Mouse (Mus musculus) forebrain, embryonic 13.5 days (tissue): ENCODE measurements around the gene Hoxb7. TPM values are rescaled to one million over a fixed set of nuclear protein-coding genes. Genes with fewer than 3 reads are reported as not detected.

Experiments used
- ATAC-seq: fragments of 200-750 bp; cut with Nextera tagmentation; 2 replicates; pipeline ENCODE4 v1.8.0; 2017
- H3K27ac ChIP-seq: fragments of 300-500 bp; sonication (generic); 2 replicates; pipeline ENCODE4 v1.5.1; 2015; ENCODE audit warnings: inconsistent platforms, mild to moderate bottlenecking, moderate library complexity
- H3K27me3 ChIP-seq: fragments of 300-500 bp; sonication (generic); 2 replicates; pipeline ENCODE4 v1.6.1; 2015; ENCODE audit warnings: mild to moderate bottlenecking, inconsistent platforms
- H3K36me3 ChIP-seq: fragments of 300-500 bp; sonication (generic); 2 replicates; pipeline ENCODE4 v1.6.1; 2015; ENCODE audit warnings: mild to moderate bottlenecking, inconsistent platforms; ENCODE audit not compliant: poor library complexity, severe bottlenecking
- H3K4me1 ChIP-seq: fragments of 300-500 bp; sonication (generic); 2 replicates; pipeline ENCODE4 v1.6.1; 2015; ENCODE audit warnings: inconsistent platforms
- H3K4me2 ChIP-seq: fragments of 300-500 bp; sonication (generic); 2 replicates; pipeline ENCODE4 v1.6.1; 2015; ENCODE audit warnings: inconsistent platforms, mild to moderate bottlenecking, moderate library complexity
- H3K4me3 ChIP-seq: fragments of 300-500 bp; sonication (generic); 2 replicates; pipeline ENCODE4 v1.5.1; 2015; ENCODE audit warnings: mild to moderate bottlenecking, inconsistent platforms
- H3K9ac ChIP-seq: fragments of 300-500 bp; sonication (generic); 2 replicates; pipeline ENCODE4 v1.6.1; 2015; ENCODE audit warnings: mild to moderate bottlenecking, inconsistent platforms
- H3K9me3 ChIP-seq: fragments of 300-500 bp; sonication (generic); replicated peaks from 2 replicates; pipeline ENCODE4 v1.6.1; 2016; ENCODE audit warnings: inconsistent platforms
- WGBS: fragments of 180-500 bp; shearing (Covaris S2); methylation state at CpG from one replicate; pipeline ENCODE4 v1.1.7; 2015; 5-methylcytosine and 5-hydroxymethylcytosine counted together
- polyA plus RNA-seq: library from polyadenylated mRNA; unstranded; fragments of >200 nt; fragmentation: Nextera tagmentation; extraction: Ambion mirVana; gene quantifications from 2 replicates; pipeline ENCODE4 v1.2.1, GENCODE M21; 2015

Hoxb7 gene
- polyA plus RNA-seq: not detected in 2 replicates

- no peak within 1 kb of the TSS for H3K4me3 ChIP-seq
- peaks cover 99% of the 10 kb centered on the region for H3K27me3 ChIP-seq
- WGBS: under 1% methylated on average over 43 of the region's 43 CpGs
- H3K9ac ChIP-seq: no peak within 1 kb of the TSS
- H3K9me3 ChIP-seq: no peaks in the 10 kb centered on the region
- peaks cover 14% of the 10 kb centered on the region for H3K4me1 ChIP-seq
- ATAC-seq: no peak
- H3K27ac ChIP-seq: no peak within 1 kb of the TSS
- H3K36me3 ChIP-seq: no peaks in the 10 kb centered on the region
- peak within 1 kb of the TSS; percentile 20; the same call in 1 of the 2 replicates for H3K4me2 ChIP-seq
Measured at GRCm38 (mm10) chr11:96285771-96286738, at the start of gene Hoxb7. Hoxb7 (plus strand) TSS chr11:96286623.

- Histone ChIP-seq H3K27me3 (peaks cover 57% of the 10 kb centered on the region), H3K9ac (no peak overlapping the region), H3K36me3 (no peaks in the 10 kb centered on the region), H3K9me3 (no peaks in the 10 kb centered on the region), H3K27ac (no peak overlapping the region), H3K4me1 (no peaks in the 10 kb centered on the region), H3K4me3 (no peak overlapping the region), H3K4me2 (no peak overlapping the region)
- no peak for ATAC-seq
- WGBS: 3% methylated on average over 7 of the region's 7 CpGs
Measured at GRCm38 (mm10) chr11:96240211-96240610, 46.2 kb upstream of the Hoxb7 start.

- 2% methylated on average over 14 of the region's 14 CpGs for WGBS
Measured at GRCm38 (mm10) chr11:96250901-96251300, 35.5 kb upstream of the Hoxb7 start.

GRCm38 (mm10) chr11:96251480-96252031 is 34.9 kb upstream of the Hoxb7 start:
- Histone ChIP-seq H3K4me2 (no peak overlapping the region), H3K4me3 (no peak overlapping the region), H3K4me1 (no peaks in the 10 kb centered on the region), H3K27ac (no peak overlapping the region), H3K9me3 (peaks cover 7% of the 10 kb centered on the region), H3K9ac (no peak overlapping the region), H3K27me3 (peaks cover 100% of the 10 kb centered on the region), H3K36me3 (no peaks in the 10 kb centered on the region)
- WGBS: 2% methylated on average over 46 of the region's 46 CpGs
- ATAC-seq: no peak

More at GRCm38 (mm10) chr11:96250901-96251300, 35.5 kb upstream of the Hoxb7 start:
- peaks cover 100% of the 10 kb centered on the region for H3K27me3 ChIP-seq
- peaks cover 7% of the 10 kb centered on the region for H3K9me3 ChIP-seq
- no peak overlapping the region for H3K4me2 ChIP-seq
- no peak overlapping the region for H3K9ac ChIP-seq
- H3K4me1 ChIP-seq: no peaks in the 10 kb centered on the region
- no peaks in the 10 kb centered on the region for H3K36me3 ChIP-seq
- no peak overlapping the region for H3K4me3 ChIP-seq
- H3K27ac ChIP-seq: no peak overlapping the region
- ATAC-seq: no peak

GRCm38 (mm10) chr11:96252541-96253120 is 33.8 kb upstream of the Hoxb7 start:
- H3K9ac ChIP-seq: no peak overlapping the region
- 5% methylated on average over 12 of the region's 12 CpGs for WGBS
- no peaks in the 10 kb centered on the region for H3K4me1 ChIP-seq
- H3K27ac ChIP-seq: no peak overlapping the region
- peaks cover 100% of the 10 kb centered on the region for H3K27me3 ChIP-seq
- peaks cover 7% of the 10 kb centered on the region for H3K9me3 ChIP-seq
- H3K4me3 ChIP-seq: no peak overlapping the region
- no peak overlapping the region for H3K4me2 ChIP-seq
- ATAC-seq: no peak
- H3K36me3 ChIP-seq: no peaks in the 10 kb centered on the region

- 2% methylated on average over 11 of the region's 11 CpGs for WGBS
- ATAC-seq: no peak
- H3K27ac ChIP-seq: no peak overlapping the region
- no peak overlapping the region for H3K4me3 ChIP-seq
- H3K27me3 ChIP-seq: peaks cover 100% of the 10 kb centered on the region
- H3K36me3 ChIP-seq: no peaks in the 10 kb centered on the region
- H3K4me1 ChIP-seq: no peaks in the 10 kb centered on the region
- H3K9ac ChIP-seq: no peak overlapping the region
- peaks cover 7% of the 10 kb centered on the region for H3K9me3 ChIP-seq
- no peak overlapping the region for H3K4me2 ChIP-seq
Measured at GRCm38 (mm10) chr11:96254221-96254620, 32.2 kb upstream of the Hoxb7 start.

- WGBS: 1% methylated on average over 39 of the region's 39 CpGs
- ATAC-seq: no peak
Measured at GRCm38 (mm10) chr11:96255111-96255995, 31.1 kb upstream of the Hoxb7 start.

GRCm38 (mm10) chr11:96255996-96256445 is 30.4 kb upstream of the Hoxb7 start:
- H3K27me3 ChIP-seq: peaks cover 100% of the 10 kb centered on the region
- no peaks in the 10 kb centered on the region for H3K9me3 ChIP-seq
- no peaks in the 10 kb centered on the region for H3K36me3 ChIP-seq
- WGBS: under 1% methylated on average over 14 of the region's 14 CpGs
- no peak overlapping the region for H3K27ac ChIP-seq
- H3K4me1 ChIP-seq: no peaks in the 10 kb centered on the region
- H3K9ac ChIP-seq: no peak overlapping the region
- H3K4me2 ChIP-seq: no peak overlapping the region
- ATAC-seq: no peak
- no peak overlapping the region for H3K4me3 ChIP-seq

More at GRCm38 (mm10) chr11:96255111-96255995, 31.1 kb upstream of the Hoxb7 start:
- no peaks in the 10 kb centered on the region for H3K36me3 ChIP-seq
- no peak overlapping the region for H3K27ac ChIP-seq
- peaks cover under 1% of the 10 kb centered on the region; the same call in 1 of the 2 replicates for H3K9me3 ChIP-seq
- H3K4me2 ChIP-seq: no peak overlapping the region
- peaks cover 100% of the 10 kb centered on the region for H3K27me3 ChIP-seq
- H3K4me3 ChIP-seq: no peak overlapping the region
- no peak overlapping the region for H3K9ac ChIP-seq
- no peaks in the 10 kb centered on the region for H3K4me1 ChIP-seq

- no peak overlapping the region for H3K4me3 ChIP-seq
- H3K27ac ChIP-seq: no peak overlapping the region
- no peak overlapping the region for H3K4me2 ChIP-seq
- H3K27me3 ChIP-seq: peaks cover 100% of the 10 kb centered on the region
- no peaks in the 10 kb centered on the region for H3K36me3 ChIP-seq
- WGBS: 17% methylated on average over 2 of the region's 2 CpGs
- no peaks in the 10 kb centered on the region for H3K4me1 ChIP-seq
- ATAC-seq: no peak
- H3K9me3 ChIP-seq: no peaks in the 10 kb centered on the region
- no peak overlapping the region for H3K9ac ChIP-seq
Measured at GRCm38 (mm10) chr11:96257141-96257540, 29.3 kb upstream of the Hoxb7 start.

GRCm38 (mm10) chr11:96259038-96259437 is 27.4 kb upstream of the Hoxb7 start:
- H3K27ac ChIP-seq: no peak overlapping the region
- WGBS: 0% methylated on average over 2 of the region's 2 CpGs
- no peaks in the 10 kb centered on the region for H3K36me3 ChIP-seq
- no peak for ATAC-seq
- no peak overlapping the region for H3K9ac ChIP-seq
- H3K4me2 ChIP-seq: no peak overlapping the region
- no peaks in the 10 kb centered on the region for H3K4me1 ChIP-seq
- H3K9me3 ChIP-seq: no peaks in the 10 kb centered on the region
- H3K4me3 ChIP-seq: no peak overlapping the region
- H3K27me3 ChIP-seq: peaks cover 100% of the 10 kb centered on the region

- WGBS: 4% methylated on average over 1 of the region's 1 CpGs
- no peak overlapping the region for H3K4me2 ChIP-seq
- ATAC-seq: no peak
Measured at GRCm38 (mm10) chr11:96259511-96259910, 26.9 kb upstream of the Hoxb7 start.

More at GRCm38 (mm10) chr11:96259511-96259910, 26.9 kb upstream of the Hoxb7 start:
- no peak overlapping the region for H3K27ac ChIP-seq
- H3K9ac ChIP-seq: no peak overlapping the region
- no peak overlapping the region for H3K4me3 ChIP-seq
- H3K9me3 ChIP-seq: no peaks in the 10 kb centered on the region
- H3K4me1 ChIP-seq: no peaks in the 10 kb centered on the region
- peaks cover 100% of the 10 kb centered on the region for H3K27me3 ChIP-seq
- H3K36me3 ChIP-seq: no peaks in the 10 kb centered on the region
